Mouse (Mus musculus) myocyte (in vitro differentiated cells): ENCODE measurements around the gene Ebf4. TPM values are rescaled to one million over a fixed set of nuclear protein-coding genes. Genes with fewer than 3 reads are reported as not detected.

Experiments
- H3K27me3 ChIP-seq: one replicate; pipeline ENCODE4 v1.6.1; 2011; ENCODE audit not compliant: control insufficient read depth, insufficient read depth, insufficient read length
- H3K36me3 ChIP-seq: one replicate; pipeline ENCODE4 v1.6.1; 2011; ENCODE audit not compliant: control insufficient read depth, insufficient read depth
- H3K4me2 ChIP-seq: one replicate; pipeline ENCODE4 v1.6.1; 2011; ENCODE audit warnings: low read depth, control low read depth
- H3K4me3 ChIP-seq: one replicate; pipeline ENCODE4 v1.5.1; 2011; ENCODE audit warnings: mild to moderate bottlenecking, control low read depth, moderate library complexity
- H3K79me2 ChIP-seq: one replicate; pipeline ENCODE4 v1.6.1; 2011; ENCODE audit not compliant: control insufficient read depth, insufficient read depth
- H3ac ChIP-seq: one replicate; pipeline ENCODE4 v1.6.1; 2011; ENCODE audit not compliant: control insufficient read depth, insufficient read length
- CEBPB ChIP-seq: IDR thresholded peaks from 2 replicates; pipeline ENCODE4 v1.6.1; 2011; ENCODE audit warnings: mild to moderate bottlenecking, moderate library complexity; ENCODE audit not compliant: poor library complexity, insufficient read depth, severe bottlenecking
- E2F4 ChIP-seq: IDR thresholded peaks from one replicate; pipeline ENCODE4 v1.6.1; 2011; ENCODE audit warnings: mild to moderate bottlenecking, control low read depth, moderate library complexity; ENCODE audit not compliant: insufficient read depth
- MAX ChIP-seq: IDR thresholded peaks from one replicate; pipeline ENCODE4 v1.6.1; 2011; ENCODE audit warnings: low read depth, mild to moderate bottlenecking, control low read depth
- MYOD1 ChIP-seq, 3 experiments: IDR thresholded peaks; one replicate each; pipeline ENCODE4 v1.6.1; 2011; ENCODE audit warnings: control low read depth in 2 of 3, low read depth in 2 of 3, mild to moderate bottlenecking in 2 of 3, moderate library complexity in 1 of 3; ENCODE audit not compliant: insufficient read length in 2 of 3, control insufficient read depth in 1 of 3
- MYOG ChIP-seq, 3 experiments: IDR thresholded peaks; one replicate each; pipeline ENCODE4 v1.6.1; 2011; ENCODE audit warnings: control low read depth in 2 of 3, low read depth in 2 of 3, mild to moderate bottlenecking in 2 of 3; ENCODE audit not compliant: insufficient read length in 2 of 3, control insufficient read depth in 1 of 3, insufficient read depth in 1 of 3
- POLR2A ChIP-seq: IDR thresholded peaks from one replicate; pipeline ENCODE4 v1.6.1; 2011; ENCODE audit warnings: low read depth, mild to moderate bottlenecking, control low read depth, moderate library complexity; ENCODE audit not compliant: insufficient read length
- POLR2AphosphoS2 ChIP-seq: IDR thresholded peaks from one replicate; pipeline ENCODE4 v1.6.1; 2011; ENCODE audit warnings: low read depth, control low read depth; ENCODE audit not compliant: insufficient read length
- REST ChIP-seq: IDR thresholded peaks from one replicate; pipeline ENCODE4 v1.6.1; 2011; ENCODE audit warnings: mild to moderate bottlenecking, control low read depth, moderate library complexity; ENCODE audit not compliant: insufficient read depth, insufficient read length
- SRF ChIP-seq: IDR thresholded peaks from one replicate; pipeline ENCODE4 v1.6.1; 2011; ENCODE audit warnings: low read depth; ENCODE audit not compliant: control insufficient read depth, insufficient read length
- TCF12 ChIP-seq: IDR thresholded peaks from one replicate; pipeline ENCODE4 v1.6.1; 2011; ENCODE audit warnings: mild to moderate bottlenecking, control low read depth; ENCODE audit not compliant: poor library complexity, insufficient read depth, severe bottlenecking
- TCF3 ChIP-seq: IDR thresholded peaks from one replicate; pipeline ENCODE4 v1.6.1; 2011; ENCODE audit warnings: low read depth, control low read depth; ENCODE audit not compliant: insufficient read length
- USF1 ChIP-seq: IDR thresholded peaks from one replicate; pipeline ENCODE4 v1.6.1; 2011; ENCODE audit warnings: low read depth, mild to moderate bottlenecking, control low read depth, moderate library complexity
- polyA plus RNA-seq: library from polyadenylated mRNA; unstranded; fragments of >200 nt; fragmentation: generic; extraction: Trizol; gene quantifications from one replicate; pipeline ENCODE4 v1.2.1, GENCODE M21; 2012; ENCODE audit warnings: missing spikeins

The Ebf4 gene
- polyA plus RNA-seq, 1 experiment = 0.10 TPM

GRCm38 (mm10) chr2:130327057-130327456, 32.1 kb downstream of the Ebf4 start:
- TF ChIP-seq E2F4 (no peak), MYOG (IDR thresholded peaks at IDR 0.05; ENCODE audit: control insufficient read depth in 1 of 3, insufficient read depth in 1 of 3, insufficient read length in 2 of 3, low read depth in 2 of 3) (no peak), MAX (no peak), TCF3 (no peak), POLR2A (no peak), CEBPB (no peak), POLR2AphosphoS2 (no peak), SRF (no peak), REST (no peak), TCF12 (no peak), MYOD1 (IDR thresholded peaks at IDR 0.05; ENCODE audit: control insufficient read depth in 1 of 3, insufficient read length in 2 of 3, low read depth in 2 of 3) (no peak), USF1 (no peak)
- Histone ChIP-seq H3K4me3 (no peak overlapping the region), H3K27me3 (peaks cover 24% of the 10 kb centered on the region), H3K4me2 (no peak overlapping the region), H3K79me2 (no peaks in the 10 kb centered on the region), H3K36me3 (no peaks in the 10 kb centered on the region), H3ac (no peak overlapping the region)

GRCm38 (mm10) chr2:130329502-130329901, 34.5 kb downstream of the Ebf4 start:
- Histone ChIP-seq H3K36me3 (no peaks in the 10 kb centered on the region), H3ac (no peak overlapping the region), H3K79me2 (no peaks in the 10 kb centered on the region), H3K27me3 (peaks cover 18% of the 10 kb centered on the region), H3K4me3 (no peak overlapping the region), H3K4me2 (no peak overlapping the region)
- TF ChIP-seq MYOD1 (IDR thresholded peaks at IDR 0.05; ENCODE audit: control insufficient read depth in 1 of 3, insufficient read length in 2 of 3, low read depth in 2 of 3) (no peak), MYOG (IDR thresholded peaks at IDR 0.05; ENCODE audit: control insufficient read depth in 1 of 3, insufficient read depth in 1 of 3, insufficient read length in 2 of 3, low read depth in 2 of 3) (no peak), POLR2AphosphoS2 (no peak), E2F4 (no peak)

DNA sequence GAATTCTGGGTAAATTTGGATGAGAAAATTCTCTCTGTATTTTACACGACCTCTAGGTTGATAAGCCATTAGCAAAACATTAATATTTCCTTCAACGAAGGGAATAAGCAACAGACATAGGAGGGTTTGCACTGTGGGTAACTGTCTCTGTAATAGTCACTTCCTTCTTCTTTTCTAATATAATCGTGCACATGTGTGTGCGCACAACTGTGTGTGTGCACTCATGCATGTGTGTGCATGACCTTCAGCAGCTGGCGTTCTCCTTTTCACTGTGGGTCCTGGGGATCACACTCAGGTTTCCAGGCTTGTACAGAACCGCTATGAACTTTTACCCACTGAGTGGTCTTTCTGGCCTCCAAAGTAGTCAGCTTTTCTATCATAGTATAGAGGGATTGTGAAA, 40.1 kb downstream of the Ebf4 start:
- Histone ChIP-seq H3K4me2 (no peak overlapping the region), H3K4me3 (no peak overlapping the region), H3ac (no peak overlapping the region), H3K27me3 (peaks cover 21% of the 10 kb centered on the region), H3K79me2 (no peaks in the 10 kb centered on the region), H3K36me3 (no peaks in the 10 kb centered on the region)
- TF ChIP-seq USF1 (no peak), E2F4 (no peak), SRF (no peak), TCF12 (no peak), CEBPB (no peak), MAX (no peak), POLR2A (no peak), MYOD1 (IDR thresholded peaks at IDR 0.05; ENCODE audit: control insufficient read depth in 1 of 3, insufficient read length in 2 of 3, low read depth in 2 of 3) (no peak), TCF3 (no peak)

GRCm38 (mm10) chr2:130340464-130341219, 45.7 kb downstream of the Ebf4 start:
- Histone ChIP-seq H3ac (no peak overlapping the region), H3K36me3 (no peaks in the 10 kb centered on the region), H3K4me3 (no peak overlapping the region), H3K4me2 (no peak overlapping the region), H3K79me2 (no peaks in the 10 kb centered on the region), H3K27me3 (peaks cover 14% of the 10 kb centered on the region)
- TF ChIP-seq MYOD1 (IDR thresholded peaks at IDR 0.05; ENCODE audit: control insufficient read depth in 1 of 3, insufficient read length in 2 of 3, low read depth in 2 of 3) (no peak), MAX (no peak), POLR2AphosphoS2 (no peak), REST (no peak), MYOG (IDR thresholded peaks at IDR 0.05; ENCODE audit: control insufficient read depth in 1 of 3, insufficient read depth in 1 of 3, insufficient read length in 2 of 3, low read depth in 2 of 3) (no peak), USF1 (no peak), E2F4 (no peak), TCF12 (no peak), SRF (no peak), POLR2A (no peak), CEBPB (no peak), TCF3 (no peak)

GRCm38 (mm10) chr2:130341220-130341580, 46.2 kb downstream of the Ebf4 start:
- TF ChIP-seq POLR2AphosphoS2 (no peak), MAX (no peak), MYOD1 (IDR thresholded peaks at IDR 0.05; ENCODE audit: control insufficient read depth in 1 of 3, insufficient read length in 2 of 3, low read depth in 2 of 3) (no peak), POLR2A (no peak), USF1 (no peak), REST (no peak), TCF3 (no peak), E2F4 (no peak), SRF (no peak)
- H3K27me3 ChIP-seq = peaks cover 15% of the 10 kb centered on the region
- no peak overlapping the region for H3K4me2 ChIP-seq
- H3K79me2 ChIP-seq = no peaks in the 10 kb centered on the region
- H3K4me3 ChIP-seq = no peak overlapping the region
- no peak overlapping the region for H3ac ChIP-seq
- H3K36me3 ChIP-seq = no peaks in the 10 kb centered on the region
